Comparison of ENCODE assay signal across 8 mouse cellular contexts in genomic region chr3:87030855-87031254, GRCm38 (mm10). TPM values are rescaled to one million over a fixed set of nuclear protein-coding genes. Genes with fewer than 3 reads are reported as not detected.
DNase-seq lines count a peak whose midpoint lies in the region; ATAC-seq and TF ChIP-seq lines count a peak whose summit lies in the region.

No protein-coding gene starts in this region.

- intact Hi-C loops in heart, postnatal 14 days (cut with DNase I): loop anchor here (2.0 to 5.0 kb wide), 2 partner anchors 51 to 278 kb away; no protein-coding TSS in a partner anchor

- H3K9ac ChIP-seq in kidney, embryonic 16.5 days (replicated peaks; ENCODE audit: low read length): no peak overlapping the region
- no peak overlapping the region for H3K9ac ChIP-seq in midbrain, postnatal 0 days (replicated peaks; ENCODE audit: low read length, poor library complexity, severe bottlenecking)

- no peak overlapping the region for H3K4me3 ChIP-seq in kidney, embryonic 16.5 days (ENCODE audit: low read length)
- H3K4me3 ChIP-seq in embryonic facial prominence, embryonic 10.5 days: no peak overlapping the region
- H3K4me3 ChIP-seq in midbrain, postnatal 0 days (ENCODE audit: low read depth, low read length): no peak overlapping the region

- 20% methylated on average over 6 of the region's 6 CpGs for WGBS in kidney, embryonic 16.5 days
- WGBS in embryonic facial prominence, embryonic 10.5 days: 24% methylated on average over 6 of the region's 6 CpGs
- 22% methylated on average over 6 of the region's 6 CpGs for WGBS in midbrain, postnatal 0 days

- no peaks in the 10 kb centered on the region; the same call in 1 of the 2 replicates for H3K27me3 ChIP-seq in kidney, embryonic 16.5 days (ENCODE audit: insufficient read depth, low read length)
- no peaks in the 10 kb centered on the region for H3K27me3 ChIP-seq in embryonic facial prominence, embryonic 10.5 days (replicated peaks; ENCODE audit: low read depth, poor library complexity, severe bottlenecking)
- no peaks in the 10 kb centered on the region for H3K27me3 ChIP-seq in midbrain, postnatal 0 days (ENCODE audit: insufficient read depth, low read length)
- no peaks in the 10 kb centered on the region for H3K27me3 ChIP-seq in splenic B cell, adult 2 months (ENCODE audit: control insufficient read depth, insufficient read depth, low read length, poor library complexity, severe bottlenecking)

- H3K9me3 ChIP-seq in kidney, embryonic 16.5 days (ENCODE audit: low read length): no peaks in the 10 kb centered on the region
- no peaks in the 10 kb centered on the region for H3K9me3 ChIP-seq in embryonic facial prominence, embryonic 10.5 days
- H3K9me3 ChIP-seq in midbrain, postnatal 0 days (ENCODE audit: low read length): no peaks in the 10 kb centered on the region

- no peak overlapping the region for H3K4me2 ChIP-seq in kidney, embryonic 16.5 days (replicated peaks; ENCODE audit: low read depth, low read length)
- no peak overlapping the region for H3K4me2 ChIP-seq in midbrain, postnatal 0 days (ENCODE audit: low read depth, low read length, poor library complexity, severe bottlenecking)

- no peak overlapping the region for H3K27ac ChIP-seq in kidney, embryonic 16.5 days (ENCODE audit: low read length)
- H3K27ac ChIP-seq in embryonic facial prominence, embryonic 10.5 days (replicated peaks): no peak overlapping the region
- no peak overlapping the region for H3K27ac ChIP-seq in midbrain, postnatal 0 days (ENCODE audit: low read depth, low read length)

- peak; percentile 65 for DNase-seq in kidney, adult 18-20 months
- DNase-seq in adrenal gland, postnatal 14 days: peak; percentile 74
- DNase-seq in embryonic facial prominence, embryonic 10.5 days (ENCODE audit: low spot score): peak; percentile 71
- peak; percentile 58 to 73 for DNase-seq in heart, postnatal 14 days
- peak; percentile 48 for DNase-seq in left cerebral cortex, adult 11 months (ENCODE audit: low spot score)
- peak; percentile 89 for DNase-seq in midbrain, postnatal 0 days (ENCODE audit: low spot score)
- peak; percentile 82 for DNase-seq in splenic B cell, adult 2 months (ENCODE audit: low read depth, low spot score)

- H3K4me1 ChIP-seq in kidney, embryonic 16.5 days (ENCODE audit: insufficient read depth, low read length): no peaks in the 10 kb centered on the region
- no peaks in the 10 kb centered on the region for H3K4me1 ChIP-seq in embryonic facial prominence, embryonic 10.5 days
- H3K4me1 ChIP-seq in midbrain, postnatal 0 days (ENCODE audit: insufficient read depth, low read length): no peaks in the 10 kb centered on the region

- ATAC-seq in kidney, embryonic 16.5 days (ENCODE audit: low FRiP score, low TSS enrichment): no peak
- 0 out of 2 replicates have a peak, but pooled peaks have one; percentile 52 for ATAC-seq in midbrain, postnatal 0 days (ENCODE audit: low FRiP score)

- TF ChIP-seq CTCF in midbrain, postnatal 0 days (IDR thresholded peaks at IDR 0.05): peak; percentile 98

- H3K36me3 ChIP-seq in kidney, embryonic 16.5 days (ENCODE audit: insufficient read depth, low read length): no peaks in the 10 kb centered on the region
- no peaks in the 10 kb centered on the region for H3K36me3 ChIP-seq in embryonic facial prominence, embryonic 10.5 days (replicated peaks)
- H3K36me3 ChIP-seq in midbrain, postnatal 0 days (ENCODE audit: insufficient read depth, low read length): no peaks in the 10 kb centered on the region
- H3K36me3 ChIP-seq in splenic B cell, adult 2 months (ENCODE audit: control insufficient read depth, insufficient read depth, low read length, poor library complexity, severe bottlenecking): no peaks in the 10 kb centered on the region; the same call in 1 of the 2 replicates

RNA-seq across cellular contexts. Expression of gene Cd1d1, which starts 31.6 kb away (rescaled TPM):
- polyA plus RNA-seq in kidney, embryonic 16.5 days (2015; fragmentation: Nextera tagmentation; extraction: Ambion mirVana): 27.3 and 28.3 TPM in 2 replicates
- total RNA-seq in adrenal gland, postnatal 14 days (2021): 112 and 145 TPM in 2 replicates
- polyA plus RNA-seq in embryonic facial prominence, embryonic 10.5 days (2016; fragmentation: Nextera tagmentation; extraction: Ambion mirVana): 22.1 and 28.9 TPM in 2 replicates
- 1 to 10 TPM; 8.9 to 9.1 TPM for total RNA-seq in heart, postnatal 14 days (2021)
- total RNA-seq in midbrain, postnatal 0 days (2014; rRNA removed): 15.2 and 16.2 TPM in 2 replicates
- polyA plus RNA-seq in midbrain, postnatal 0 days (2015; fragmentation: Nextera tagmentation; extraction: Ambion mirVana): 17.4 and 21.3 TPM in 2 replicates
